16 mouse cellular contexts compared by ENCODE assay signal in the genomic region with DNA sequence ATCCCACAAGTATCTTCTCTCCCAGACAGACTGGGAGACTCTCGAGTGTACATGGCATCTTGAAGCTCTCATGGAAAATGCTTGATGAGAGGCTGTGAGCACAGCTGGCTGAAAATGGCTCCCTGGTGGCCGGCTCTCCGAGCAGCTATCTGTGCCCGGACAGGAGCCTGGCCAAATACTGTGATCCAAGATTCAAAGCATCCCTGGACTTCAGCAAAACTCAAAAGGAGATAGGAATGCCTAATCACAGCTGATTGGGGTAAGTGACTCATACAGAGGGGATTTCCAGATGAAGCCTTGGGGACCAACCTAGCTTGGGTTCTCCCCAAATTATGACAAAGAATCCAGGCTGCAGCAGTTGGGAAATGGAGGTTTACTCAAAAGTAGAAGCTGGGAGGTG.
DNase-seq lines count a peak whose midpoint lies in the region; ATAC-seq lines count a peak whose summit lies in the region.
"Had no signal": no experiment of that assay in that cellular context is flagged by ENCODE, and none has a peak within 500 bp of the region (broad histone marks: within the 10 kb centered on the region; RNA-seq: fewer than 3 reads in every experiment).

No protein-coding gene starts in this region.

- H3K9ac ChIP-seq in heart, embryonic 15.5 days: no peak overlapping the region
- H3K9ac ChIP-seq: forebrain, postnatal 0 days; limb, embryonic 12.5 days had no signal

- peaks cover 61% of the 10 kb centered on the region for H3K4me1 ChIP-seq in heart, embryonic 15.5 days (replicated peaks)
- H3K4me1 ChIP-seq: embryonic facial prominence, embryonic 10.5 days had no signal

- H3K27me3 ChIP-seq in heart, embryonic 15.5 days: no peaks in the 10 kb centered on the region
- H3K27me3 ChIP-seq: limb, embryonic 12.5 days had no signal

- H3K4me2 ChIP-seq in heart, embryonic 15.5 days: no peak overlapping the region
- H3K4me2 ChIP-seq: limb, embryonic 12.5 days had no signal

- 40% methylated on average over 4 of the region's 4 CpGs for WGBS in heart, embryonic 15.5 days

- peak overlapping the region; percentile 73 for H3K27ac ChIP-seq in heart, embryonic 15.5 days
- H3K27ac ChIP-seq: embryonic facial prominence, embryonic 10.5 days; limb, embryonic 12.5 days had no signal

- no peak for ATAC-seq in heart, embryonic 15.5 days (replicated peaks; ENCODE audit: insufficient number of reproducible peaks, insufficient read depth, low FRiP score, low read depth)
- ATAC-seq: forebrain, postnatal 0 days had no signal

- no peaks in the 10 kb centered on the region for H3K9me3 ChIP-seq in heart, embryonic 15.5 days (replicated peaks)
- H3K9me3 ChIP-seq: embryonic facial prominence, embryonic 10.5 days; G1E; limb, embryonic 12.5 days had no signal

- H3K4me3 ChIP-seq in heart, embryonic 15.5 days: no peak overlapping the region
- H3K4me3 ChIP-seq: embryonic facial prominence, embryonic 10.5 days; limb, embryonic 12.5 days had no signal

- H3K36me3 ChIP-seq in heart, embryonic 15.5 days: no peaks in the 10 kb centered on the region
- H3K36me3 ChIP-seq: G1E had no signal

- peak; percentile 40 for DNase-seq in lung, postnatal 10 days
- DNase-seq in lung, adult 18-20 months: no peak
- DNase-seq in gastrocnemius, adult 8-10 months (ENCODE audit: low spot score in 2 of 2): peak; percentile 22 to 51
- peak; percentile 68 for DNase-seq in skeletal muscle tissue, adult 2 months (ENCODE audit: low read depth, low spot score)
- DNase-seq in left cerebral cortex, adult 11 months (ENCODE audit: low spot score): no peak
- no peak for DNase-seq in adrenal gland, postnatal 10 days
- DNase-seq in embryo, embryonic 9.5 days (ENCODE audit: extremely low spot score): no peak
- DNase-seq: cerebellum, postnatal 14 days; forebrain, postnatal 0 days; layer of hippocampus, postnatal 36 days; midbrain, embryonic 14.5 days; right cerebral cortex, postnatal 14 days had no signal

Comparison
In these comparisons a context has a peak if more than half of its experiments do, and no peak if none do; other contexts are left out.
1. DNase-seq: peak in lung, postnatal 10 days (single experiment), gastrocnemius, adult 8-10 months (2 of 2) and skeletal muscle tissue, adult 2 months (single experiment); none in lung, adult 18-20 months (0 of 2), left cerebral cortex, adult 11 months (single experiment), adrenal gland, postnatal 10 days (single experiment) and embryo, embryonic 9.5 days (single experiment).